Mouse (Mus musculus): ENCODE data around the gene Cables2. TPM values are rescaled to one million over a fixed set of nuclear protein-coding genes. Genes with fewer than 3 reads are reported as not detected.

Cables2 gene
- polyA plus RNA-seq, 1 experiment from 2014 or later: 12.1 TPM

DNA sequence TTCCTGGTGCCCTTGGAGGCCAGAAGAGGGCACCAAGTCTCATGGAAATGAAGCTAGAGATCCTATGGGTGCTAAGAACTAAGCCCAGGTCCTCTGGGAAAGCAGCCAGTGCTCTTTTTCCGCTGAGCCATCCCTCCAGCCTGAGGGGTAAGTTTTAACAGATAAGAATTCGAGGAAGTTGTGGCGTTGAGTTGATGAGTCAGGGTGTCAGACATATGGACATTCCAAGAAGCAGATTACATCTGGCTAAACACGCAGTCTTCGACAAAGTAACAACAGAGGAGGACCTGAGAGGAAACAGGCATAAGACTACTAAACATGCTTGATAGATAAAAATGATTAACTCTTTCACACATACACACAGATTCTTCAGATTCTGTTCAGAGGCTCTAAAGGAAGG, 34.7 kb downstream of the Cables2 start:
- peaks cover 8% of the 10 kb centered on the region for H3K4me1 ChIP-seq
- no peaks in the 10 kb centered on the region for H3K36me3 ChIP-seq
- WGBS: 87% methylated on average over 5 of the region's 5 CpGs
- H3K4me3 ChIP-seq: no peak overlapping the region
- DNase-seq (ENCODE audit: low spot score): no peak
- H3K9me3 ChIP-seq (replicated peaks): no peaks in the 10 kb centered on the region
- no peak overlapping the region for H3K27ac ChIP-seq (replicated peaks)
- no peaks in the 10 kb centered on the region for H3K27me3 ChIP-seq (ENCODE audit: low read depth, poor library complexity, severe bottlenecking)

DNA sequence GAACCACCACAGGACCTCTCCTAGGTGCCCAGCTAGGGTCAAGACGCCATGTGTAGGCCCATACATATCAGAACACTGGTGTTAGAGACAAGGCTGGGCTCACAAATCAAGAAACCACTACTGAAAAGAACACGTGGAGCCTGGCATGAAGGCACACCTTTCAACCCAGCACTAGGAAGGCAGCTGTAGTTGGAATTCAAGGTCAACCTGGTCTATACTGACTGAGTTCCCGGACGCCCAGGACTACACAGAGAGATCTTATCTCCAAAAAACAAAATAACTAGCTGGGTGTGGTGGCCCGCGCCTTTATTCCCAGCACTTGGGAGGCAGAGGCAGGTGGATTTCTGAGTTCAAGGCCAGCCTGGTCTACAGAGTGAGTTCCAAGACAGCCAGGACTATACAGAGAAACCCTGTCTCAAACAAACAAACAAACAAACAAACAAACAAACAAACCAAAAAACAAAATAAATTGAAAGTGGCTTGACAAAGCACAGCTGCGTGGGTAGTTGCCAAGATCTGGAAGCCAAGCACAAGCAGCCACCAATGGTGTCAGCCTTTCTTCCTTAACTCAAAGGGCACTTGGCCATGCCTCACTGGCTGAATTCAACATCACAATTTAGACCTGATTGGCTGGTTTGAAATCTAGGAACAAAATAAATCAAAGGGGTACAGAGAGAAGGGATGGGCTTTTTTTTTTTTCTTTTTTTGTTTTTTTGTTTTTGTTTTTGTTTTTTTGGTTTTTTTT, 35.5 kb downstream of the Cables2 start:
- Histone ChIP-seq H3K27me3 (ENCODE audit: low read depth, poor library complexity, severe bottlenecking) (no peaks in the 10 kb centered on the region), H3K27ac (replicated peaks) (no peak overlapping the region), H3K4me3 (no peak overlapping the region), H3K9me3 (replicated peaks) (no peaks in the 10 kb centered on the region), H3K36me3 (no peaks in the 10 kb centered on the region), H3K4me1 (peaks cover 8% of the 10 kb centered on the region)
- DNase-seq (ENCODE audit: low spot score): no peak
- 93% methylated on average over 7 of the region's 7 CpGs for WGBS

DNA sequence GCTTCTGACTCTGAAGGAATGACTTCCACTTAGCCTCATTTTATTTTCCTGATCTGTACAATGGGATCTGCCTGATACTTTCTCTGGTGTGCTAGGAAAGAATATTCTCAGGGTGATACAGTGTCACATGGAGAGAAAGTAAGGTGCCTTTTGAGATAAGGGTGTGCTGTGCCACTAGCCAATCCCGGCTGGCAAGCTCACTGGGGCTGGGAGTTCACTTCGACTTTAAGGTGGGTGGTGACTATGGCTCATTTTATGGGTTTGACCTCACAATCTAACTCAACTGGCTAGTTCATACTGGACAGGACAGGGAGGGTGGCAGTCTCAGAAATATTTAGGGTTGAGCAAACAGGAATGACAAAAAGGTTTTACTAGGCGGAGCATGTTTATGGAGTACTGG, 36.4 kb downstream of the Cables2 start:
- WGBS: 89% methylated on average over 3 of the region's 3 CpGs
- Histone ChIP-seq H3K27me3 (ENCODE audit: low read depth, poor library complexity, severe bottlenecking) (no peaks in the 10 kb centered on the region), H3K27ac (replicated peaks) (no peak overlapping the region), H3K4me3 (no peak overlapping the region), H3K4me1 (peaks cover 8% of the 10 kb centered on the region), H3K36me3 (no peaks in the 10 kb centered on the region), H3K9me3 (replicated peaks) (no peaks in the 10 kb centered on the region)
- DNase-seq (ENCODE audit: low spot score): no peak

DNA sequence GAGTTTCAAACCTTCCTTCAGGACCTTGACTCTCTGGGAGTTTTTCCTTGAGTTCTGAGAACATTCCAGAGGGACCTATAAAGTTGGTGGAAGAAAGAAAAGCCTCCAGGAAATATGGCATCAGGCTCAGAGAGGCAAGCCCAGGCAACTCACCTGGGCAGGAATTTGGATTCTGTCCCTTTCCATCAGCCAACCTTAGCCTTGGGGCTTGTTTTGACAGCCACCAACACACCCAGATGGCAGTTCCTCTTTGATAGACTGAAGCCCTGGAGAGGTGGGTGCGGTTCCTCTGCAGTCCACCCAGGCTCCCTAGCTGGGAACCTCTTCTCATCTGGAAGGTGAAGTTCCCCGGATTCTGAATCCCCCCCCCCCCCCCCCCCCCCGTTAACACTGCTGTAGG, 36.8 kb downstream of the Cables2 start:
- Histone ChIP-seq H3K36me3 (no peaks in the 10 kb centered on the region), H3K4me3 (no peak overlapping the region), H3K27ac (replicated peaks) (no peak overlapping the region), H3K27me3 (ENCODE audit: low read depth, poor library complexity, severe bottlenecking) (no peaks in the 10 kb centered on the region), H3K4me1 (peaks cover 8% of the 10 kb centered on the region), H3K9me3 (replicated peaks) (no peaks in the 10 kb centered on the region)
- 68% methylated on average over 3 of the region's 3 CpGs for WGBS
- DNase-seq (ENCODE audit: low spot score): no peak

DNA sequence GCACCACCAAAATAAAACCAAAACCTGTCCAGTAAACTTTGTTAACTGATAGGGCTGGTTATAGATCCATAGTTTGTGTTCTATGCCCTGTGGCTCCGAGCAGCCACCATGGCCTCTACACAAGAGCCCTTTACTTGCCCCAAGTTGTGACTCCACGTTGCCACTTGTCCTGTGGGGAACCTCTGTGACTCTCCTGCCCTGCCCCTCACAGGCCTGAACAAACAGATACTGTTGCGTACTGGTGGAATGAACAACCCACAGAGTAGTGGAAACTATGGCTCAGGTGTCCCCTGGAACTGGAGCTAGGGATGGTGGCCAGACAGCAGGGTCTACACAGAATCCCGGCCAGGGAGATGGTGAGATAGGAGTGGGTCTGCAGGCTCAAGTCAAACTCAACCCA, 37.5 kb downstream of the Cables2 start:
- Histone ChIP-seq H3K9me3 (replicated peaks) (no peaks in the 10 kb centered on the region), H3K4me3 (no peak overlapping the region), H3K36me3 (no peaks in the 10 kb centered on the region), H3K27me3 (ENCODE audit: low read depth, poor library complexity, severe bottlenecking) (no peaks in the 10 kb centered on the region), H3K27ac (replicated peaks) (no peak overlapping the region), H3K4me1 (peaks cover 8% of the 10 kb centered on the region)
- no peak for DNase-seq (ENCODE audit: low spot score)
- WGBS: 89% methylated on average over 4 of the region's 4 CpGs

GRCm38 (mm10) chr2:180234980-180235379, 38.3 kb downstream of the Cables2 start:
- Histone ChIP-seq H3K27me3 (ENCODE audit: low read depth, poor library complexity, severe bottlenecking) (no peaks in the 10 kb centered on the region), H3K27ac (replicated peaks) (no peak overlapping the region; the same call in 1 of the 2 replicates), H3K4me3 (no peak overlapping the region), H3K4me1 (peaks cover 8% of the 10 kb centered on the region), H3K36me3 (no peaks in the 10 kb centered on the region), H3K9me3 (replicated peaks) (no peaks in the 10 kb centered on the region)
- 61% methylated on average over 6 of the region's 6 CpGs for WGBS
- no peak for DNase-seq (ENCODE audit: low spot score)

- Histone ChIP-seq H3K27ac (replicated peaks) (no peak overlapping the region; the same call in 1 of the 2 replicates), H3K36me3 (no peaks in the 10 kb centered on the region), H3K9me3 (replicated peaks) (no peaks in the 10 kb centered on the region), H3K27me3 (ENCODE audit: low read depth, poor library complexity, severe bottlenecking) (no peaks in the 10 kb centered on the region), H3K4me1 (peaks cover 8% of the 10 kb centered on the region), H3K4me3 (no peak overlapping the region)
- WGBS: 91% methylated on average over 8 of the region's 8 CpGs
- no peak for DNase-seq (ENCODE audit: low spot score)
Measured at GRCm38 (mm10) chr2:180234353-180234752, 38.9 kb downstream of the Cables2 start.

- Histone ChIP-seq H3K4me3 (no peak overlapping the region), H3K36me3 (no peaks in the 10 kb centered on the region), H3K4me1 (peaks cover 13% of the 10 kb centered on the region), H3K9me3 (replicated peaks) (no peaks in the 10 kb centered on the region), H3K27ac (replicated peaks) (no peak overlapping the region; the same call in 1 of the 2 replicates), H3K27me3 (ENCODE audit: low read depth, poor library complexity, severe bottlenecking) (peaks cover 9% of the 10 kb centered on the region)
- 87% methylated on average over 7 of the region's 7 CpGs for WGBS
- DNase-seq (ENCODE audit: low spot score): no peak
Measured at GRCm38 (mm10) chr2:180233101-180233904, 40.0 kb downstream of the Cables2 start.

GRCm38 (mm10) chr2:180230482-180230881, 42.8 kb downstream of the Cables2 start:
- Histone ChIP-seq H3K27ac (replicated peaks) (peak overlapping the region; percentile 46; the same call in 1 of the 2 replicates), H3K27me3 (ENCODE audit: low read depth, poor library complexity, severe bottlenecking) (peaks cover 35% of the 10 kb centered on the region)
- WGBS: 57% methylated on average over 4 of the region's 4 CpGs

DNA sequence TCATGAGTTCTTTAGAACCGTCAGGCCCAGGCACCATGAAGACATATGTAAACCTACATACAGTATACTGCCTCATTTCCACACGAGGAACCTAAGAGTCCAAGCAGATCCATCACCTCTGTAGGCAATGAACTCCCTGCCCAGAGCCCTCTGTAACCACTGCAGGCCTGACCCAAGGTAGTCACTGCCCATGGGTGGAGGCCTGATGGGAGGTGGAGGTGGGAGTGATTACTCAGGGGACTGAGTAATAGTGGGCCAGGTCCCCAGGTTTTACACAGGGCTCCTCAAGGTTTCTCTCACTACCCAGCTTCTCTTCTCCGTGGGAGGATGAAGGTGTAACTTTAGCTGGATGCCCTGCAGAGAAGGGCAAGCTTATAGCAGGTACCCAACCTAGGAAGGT, 44.2 kb downstream of the Cables2 start:
- DNase-seq (ENCODE audit: low spot score): no peak
- H3K27me3 ChIP-seq (ENCODE audit: low read depth, poor library complexity, severe bottlenecking): peaks cover 49% of the 10 kb centered on the region
- no peaks in the 10 kb centered on the region for H3K9me3 ChIP-seq (replicated peaks)
- WGBS: 81% methylated on average over 3 of the region's 3 CpGs
- no peaks in the 10 kb centered on the region for H3K36me3 ChIP-seq
- no peak overlapping the region for H3K27ac ChIP-seq (replicated peaks)
- H3K4me1 ChIP-seq: peaks cover 46% of the 10 kb centered on the region
- H3K4me3 ChIP-seq: no peak overlapping the region

More at GRCm38 (mm10) chr2:180230482-180230881, 42.8 kb downstream of the Cables2 start:
- Histone ChIP-seq H3K36me3 (no peaks in the 10 kb centered on the region), H3K4me1 (peaks cover 42% of the 10 kb centered on the region), H3K4me3 (no peak overlapping the region), H3K9me3 (replicated peaks) (no peaks in the 10 kb centered on the region)
- no peak for DNase-seq (ENCODE audit: low spot score)

GRCm38 (mm10) chr2:180228592-180228991, 44.7 kb downstream of the Cables2 start:
- Histone ChIP-seq H3K36me3 (no peaks in the 10 kb centered on the region), H3K4me1 (peaks cover 46% of the 10 kb centered on the region), H3K27ac (replicated peaks) (peak overlapping the region; percentile 78), H3K9me3 (replicated peaks) (no peaks in the 10 kb centered on the region), H3K27me3 (ENCODE audit: low read depth, poor library complexity, severe bottlenecking) (peaks cover 54% of the 10 kb centered on the region), H3K4me3 (no peak overlapping the region)
- DNase-seq (ENCODE audit: low spot score): no peak
- WGBS: 78% methylated on average over 7 of the region's 7 CpGs

DNA sequence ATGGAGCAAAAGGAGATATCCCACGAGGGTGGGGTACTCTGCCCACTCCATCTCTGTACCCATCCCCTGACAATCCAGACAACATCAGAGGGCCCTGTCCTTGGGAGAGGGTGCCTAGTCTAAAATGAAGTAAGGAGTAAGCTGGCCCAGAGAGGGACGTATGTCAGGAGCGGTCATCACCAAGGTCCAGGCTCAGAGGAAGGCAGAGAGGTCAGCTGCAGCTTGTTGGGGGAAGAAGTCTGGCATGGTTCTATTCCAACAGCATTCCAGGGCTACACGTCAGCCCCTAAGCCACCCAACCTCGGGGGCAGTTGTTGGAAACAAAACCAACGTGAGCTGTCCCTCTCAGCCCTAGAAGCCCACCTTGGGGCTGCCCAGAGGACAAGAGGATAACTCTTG, 45.2 kb downstream of the Cables2 start:
- no peak for DNase-seq (ENCODE audit: low spot score)
- Histone ChIP-seq H3K4me3 (peak overlapping the region; percentile 39), H3K36me3 (no peaks in the 10 kb centered on the region), H3K27me3 (ENCODE audit: low read depth, poor library complexity, severe bottlenecking) (peaks cover 59% of the 10 kb centered on the region), H3K9me3 (replicated peaks) (no peaks in the 10 kb centered on the region), H3K27ac (replicated peaks) (peak overlapping the region; percentile 78), H3K4me1 (peaks cover 50% of the 10 kb centered on the region)
- WGBS: 41% methylated on average over 6 of the region's 6 CpGs

Measured in midbrain, embryonic 10.5 days (tissue).